ENCODE assay signal across 8 mouse cellular contexts in the genomic region with DNA sequence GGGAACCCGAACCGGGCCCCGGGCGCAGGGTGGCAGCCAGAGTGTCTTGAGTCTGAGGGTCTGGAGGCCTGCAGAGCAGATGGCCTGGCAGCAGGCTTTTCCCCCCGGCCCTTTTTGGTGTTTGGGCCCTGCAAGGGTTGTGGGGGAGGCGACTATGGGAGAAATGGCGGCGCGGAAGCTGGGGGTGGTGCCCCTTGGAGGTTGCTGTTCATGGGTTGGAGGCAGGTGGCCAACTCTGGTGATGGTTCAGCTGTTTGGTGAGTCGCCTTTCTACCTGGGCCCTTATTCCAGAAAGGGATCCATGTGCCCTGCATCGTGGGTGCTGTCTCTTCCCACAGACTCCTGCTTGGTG. TPM values are rescaled to one million over a fixed set of nuclear protein-coding genes. Genes with fewer than 3 reads are reported as not detected.
DNase-seq lines count a peak whose midpoint lies in the region; ATAC-seq and TF ChIP-seq lines count a peak whose summit lies in the region.

No protein-coding gene starts in this region.

- H3K9ac ChIP-seq in embryonic facial prominence, embryonic 14.5 days (ENCODE audit: low read depth, low read length) = peak overlapping the region; percentile 81
- peak overlapping the region; percentile 67 for H3K9ac ChIP-seq in stomach, postnatal 0 days (ENCODE audit: low read length)

- peaks cover 29% of the 10 kb centered on the region for H3K36me3 ChIP-seq in embryonic facial prominence, embryonic 14.5 days (ENCODE audit: control insufficient read depth, insufficient read depth, low read length)
- peaks cover 27% of the 10 kb centered on the region for H3K36me3 ChIP-seq in hindbrain, embryonic 10.5 days
- peaks cover 27% of the 10 kb centered on the region for H3K36me3 ChIP-seq in midbrain, embryonic 10.5 days
- no peaks in the 10 kb centered on the region for H3K36me3 ChIP-seq in stomach, postnatal 0 days (ENCODE audit: control insufficient read depth, insufficient read depth, low read length)

- no peaks in the 10 kb centered on the region for H3K9me3 ChIP-seq in embryonic facial prominence, embryonic 14.5 days (ENCODE audit: control insufficient read depth, low read length)
- no peaks in the 10 kb centered on the region for H3K9me3 ChIP-seq in hindbrain, embryonic 10.5 days
- H3K9me3 ChIP-seq in midbrain, embryonic 10.5 days (replicated peaks) = 0 out of 2 replicates have a peak, but pooled peaks cover 6% of the 10 kb centered on the region
- H3K9me3 ChIP-seq in stomach, postnatal 0 days (ENCODE audit: control insufficient read depth, low read length) = no peaks in the 10 kb centered on the region

- WGBS in embryonic facial prominence, embryonic 14.5 days = 16% methylated on average over 11 of the region's 11 CpGs
- 26% methylated on average over 11 of the region's 11 CpGs for WGBS in hindbrain, embryonic 10.5 days
- WGBS in midbrain, embryonic 10.5 days = 22% methylated on average over 11 of the region's 11 CpGs
- WGBS in stomach, postnatal 0 days = 32% methylated on average over 3 of the region's 11 CpGs

- no peak for ATAC-seq in embryonic facial prominence, embryonic 14.5 days (ENCODE audit: low read depth)
- ATAC-seq in stomach, postnatal 0 days (ENCODE audit: low FRiP score, low TSS enrichment) = no peak; the same call in 1 of the 2 replicates

- intact Hi-C loops in left cerebral cortex, adult 2 months (cut with DNase I) = loop anchor here (5.0 kb wide), 2 partner anchors 41 to 76 kb away; no protein-coding TSS in a partner anchor
- intact Hi-C loops in left cerebral cortex, postnatal 36 days (cut with DNase I) = loop anchor here (5.0 kb wide), 2 partner anchors 46 to 76 kb away; no protein-coding TSS in a partner anchor
- intact Hi-C loops in left cerebral cortex, postnatal 25 days (cut with DNase I) = loop anchor here (5.0 kb wide), 1 partner anchor 44 kb away; no protein-coding TSS in a partner anchor

- H3K4me2 ChIP-seq in embryonic facial prominence, embryonic 14.5 days (ENCODE audit: low read depth, low read length) = peak overlapping the region; percentile 56
- peak overlapping the region; percentile 58 for H3K4me2 ChIP-seq in stomach, postnatal 0 days (replicated peaks; ENCODE audit: low read depth)

- no peak for TF ChIP-seq CTCF in left cerebral cortex, adult 2 months (IDR thresholded peaks at IDR 0.05)
- TF ChIP-seq CTCF in stomach, postnatal 0 days (IDR thresholded peaks at IDR 0.05; ENCODE audit: low read depth) = no peak

- peak in 1 of 2 experiments; percentile 34 for DNase-seq in left cerebral cortex, adult 2 months (ENCODE audit: extremely low spot score in 1 of 2, low spot score in 2 of 2)
- DNase-seq in left cerebral cortex, postnatal 36 days (ENCODE audit: low spot score in 2 of 2) = no peak
- peak; percentile 57 for DNase-seq in adrenal gland, postnatal 10 days
- DNase-seq in embryonic facial prominence, embryonic 14.5 days (ENCODE audit: low spot score) = peak; percentile 8
- no peak for DNase-seq in hindbrain, embryonic 10.5 days (ENCODE audit: low spot score)
- DNase-seq in left cerebral cortex, postnatal 25 days (ENCODE audit: low spot score in 2 of 2) = peak; percentile 10 to 18
- DNase-seq in midbrain, embryonic 10.5 days (ENCODE audit: low spot score) = no peak
- DNase-seq in stomach, postnatal 0 days (ENCODE audit: low spot score) = peak; percentile 38

- TF ChIP-seq EP300 in stomach, postnatal 0 days (optimal IDR thresholded peaks at IDR 0.05) = no peak

- peak overlapping the region; percentile 72 for H3K4me3 ChIP-seq in left cerebral cortex, adult 2 months
- H3K4me3 ChIP-seq in embryonic facial prominence, embryonic 14.5 days (ENCODE audit: low read depth, low read length) = peak overlapping the region; percentile 63
- H3K4me3 ChIP-seq in hindbrain, embryonic 10.5 days = peak overlapping the region; percentile 68
- H3K4me3 ChIP-seq in midbrain, embryonic 10.5 days = peak overlapping the region; percentile 74
- peak overlapping the region; percentile 61 for H3K4me3 ChIP-seq in stomach, postnatal 0 days (ENCODE audit: low read depth, low read length)

- no peaks in the 10 kb centered on the region for H3K27me3 ChIP-seq in embryonic facial prominence, embryonic 14.5 days (replicated peaks; ENCODE audit: control insufficient read depth, insufficient read depth, low read length)
- H3K27me3 ChIP-seq in hindbrain, embryonic 10.5 days (ENCODE audit: insufficient read depth, poor library complexity, severe bottlenecking) = 0 out of 2 replicates have a peak, but pooled peaks cover 4% of the 10 kb centered on the region
- H3K27me3 ChIP-seq in midbrain, embryonic 10.5 days (ENCODE audit: low read depth, poor library complexity, severe bottlenecking) = peaks cover 5% of the 10 kb centered on the region; the same call in 1 of the 2 replicates
- no peaks in the 10 kb centered on the region for H3K27me3 ChIP-seq in stomach, postnatal 0 days (ENCODE audit: control insufficient read depth, insufficient read depth, low read length)

- no peaks in the 10 kb centered on the region for H3K4me1 ChIP-seq in embryonic facial prominence, embryonic 14.5 days (ENCODE audit: control insufficient read depth, insufficient read depth, low read length)
- no peaks in the 10 kb centered on the region for H3K4me1 ChIP-seq in hindbrain, embryonic 10.5 days (replicated peaks)
- peaks cover 4% of the 10 kb centered on the region; the same call in 1 of the 2 replicates for H3K4me1 ChIP-seq in midbrain, embryonic 10.5 days
- H3K4me1 ChIP-seq in stomach, postnatal 0 days (replicated peaks; ENCODE audit: control insufficient read depth, insufficient read depth) = no peaks in the 10 kb centered on the region

- H3K27ac ChIP-seq in left cerebral cortex, adult 2 months = peak overlapping the region; percentile 85
- H3K27ac ChIP-seq in embryonic facial prominence, embryonic 14.5 days (replicated peaks; ENCODE audit: low read depth, low read length) = peak overlapping the region; percentile 68
- H3K27ac ChIP-seq in hindbrain, embryonic 10.5 days = peak overlapping the region; percentile 90
- H3K27ac ChIP-seq in midbrain, embryonic 10.5 days (replicated peaks) = peak overlapping the region; percentile 85
- H3K27ac ChIP-seq in stomach, postnatal 0 days (replicated peaks) = peak overlapping the region; percentile 74

RNA-seq across cellular contexts. Expression of a gene that starts 47.4 kb away (rescaled TPM):
- total RNA-seq in left cerebral cortex, adult 2 months (2021) = 100 to 1,000 TPM; 176 to 226 TPM
- total RNA-seq in left cerebral cortex, postnatal 36 days (2021) = 100 to 1,000 TPM; 161 to 199 TPM
- 10 to 100 TPM; 14.8 to 21.6 TPM for total RNA-seq in adrenal gland, postnatal 10 days (2021)
- polyA plus RNA-seq in embryonic facial prominence, embryonic 14.5 days (2014; fragmentation: Nextera tagmentation; extraction: Ambion mirVana) = 28.0 and 36.9 TPM in 2 replicates
- polyA plus RNA-seq in hindbrain, embryonic 10.5 days (2016; fragmentation: Nextera tagmentation; extraction: Ambion mirVana) = 23.9 and 31.5 TPM in 2 replicates
- 100 to 1,000 TPM; 161 to 192 TPM for total RNA-seq in left cerebral cortex, postnatal 25 days (2021)
- 25.8 and 42.4 TPM in 2 replicates for polyA plus RNA-seq in midbrain, embryonic 10.5 days (2016; fragmentation: Nextera tagmentation; extraction: Ambion mirVana)
- 6.1 and 6.2 TPM in 2 replicates for polyA plus RNA-seq in stomach, postnatal 0 days (2015; fragmentation: Nextera tagmentation; extraction: Ambion mirVana)

Comparison
In these comparisons a context has a peak if more than half of its experiments do, and no peak if none do; other contexts are left out.
1. DNase-seq: peak in adrenal gland, postnatal 10 days (single experiment), embryonic facial prominence, embryonic 14.5 days (single experiment), left cerebral cortex, postnatal 25 days (2 of 2) and stomach, postnatal 0 days (single experiment); none in left cerebral cortex, postnatal 36 days (0 of 2), hindbrain, embryonic 10.5 days (single experiment) and midbrain, embryonic 10.5 days (single experiment).
2. RNA of a gene that starts 47.4 kb away (total RNA-seq): 176 to 226 TPM in left cerebral cortex, adult 2 months, 161 to 199 TPM in left cerebral cortex, postnatal 36 days and 161 to 192 TPM in left cerebral cortex, postnatal 25 days; 14.8 to 21.6 TPM in adrenal gland, postnatal 10 days; every median in the first group is over 4 times any median in the second.
3. Peak in every context shown above with its lines, with median percentiles within 50 percentile points of each other: H3K27ac ChIP-seq and H3K4me3 ChIP-seq.